Mouse (Mus musculus) ZHBTc4 (cell line): ENCODE measurements at regions not wholly inside any gene's neighbourhood (a gene's known extent, or its start where the extent isn't known, plus 50 kb on each side); places are given as distances from the start of the nearest gene placed in this dataset.

Source experiments
- DNase-seq: peaks from one replicate; pipeline ENCODE4 v3.0.0-alpha.2; 2011; ENCODE audit warnings: low read depth, low spot score

DNA sequence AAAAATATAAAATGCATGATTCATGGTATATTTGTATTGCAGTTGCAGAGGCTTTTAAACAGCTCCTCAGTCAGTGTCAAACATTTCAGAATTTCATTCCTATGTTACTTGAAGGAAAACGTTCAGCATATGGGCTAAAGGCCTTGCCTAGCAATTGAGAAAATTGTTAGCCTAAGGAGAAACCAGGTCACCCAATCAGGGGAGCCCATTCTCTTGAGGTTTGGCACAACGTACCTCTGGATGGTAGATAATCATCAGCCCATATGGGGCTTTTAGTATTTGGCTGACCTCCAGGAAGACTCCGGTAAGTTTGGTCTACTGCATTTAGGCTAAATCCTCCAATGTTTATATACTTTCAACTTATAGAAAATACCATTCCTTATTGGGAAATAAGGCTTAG, 168.7 kb upstream of the Pdcd1 start:
- no peak for DNase-seq

- DNase-seq = no peak
Measured at GRCm38 (mm10) chr1:94217407-94217806, 165.1 kb upstream of the Pdcd1 start.

DNA sequence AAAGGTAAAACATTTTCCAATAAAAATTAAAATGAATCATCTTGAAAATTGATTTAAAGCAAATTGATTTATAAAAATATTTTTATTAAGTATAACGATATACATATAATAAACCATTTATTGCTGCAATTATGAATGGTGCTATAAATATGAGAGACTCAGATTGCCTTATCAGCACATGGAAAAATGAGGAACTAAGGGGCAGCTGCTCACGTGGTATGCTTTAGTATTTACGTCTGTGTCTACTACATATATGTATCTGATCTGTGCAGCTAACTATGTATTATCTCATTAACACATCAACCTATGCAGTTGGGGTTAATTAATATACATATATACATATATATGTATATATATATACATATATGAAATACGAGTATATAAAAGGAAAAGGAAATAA, 156.6 kb upstream of the Pdcd1 start:
- DNase-seq = no peak

GRCm38 (mm10) chr1:94207859-94208258, 155.5 kb upstream of the Pdcd1 start:
- no peak for DNase-seq

DNA sequence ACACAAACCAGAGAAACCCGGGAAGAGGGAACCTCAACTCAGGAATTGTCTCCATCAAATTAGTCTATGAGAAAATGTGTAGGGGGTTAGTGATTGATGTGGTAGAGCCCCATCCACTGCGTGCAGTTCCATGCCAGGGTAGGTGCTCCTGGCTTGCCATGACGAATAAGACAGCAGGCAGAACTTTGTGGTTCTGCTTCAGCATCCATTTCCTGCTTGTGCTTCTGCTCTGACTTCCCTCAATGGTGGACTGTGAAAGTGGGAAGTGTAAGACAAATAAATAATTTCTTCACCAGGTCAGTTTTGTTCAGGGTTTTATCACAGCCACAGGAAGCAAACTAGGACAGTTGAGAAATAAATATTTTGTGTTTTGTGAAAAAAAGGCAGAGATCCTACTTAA, 150.9 kb upstream of the Pdcd1 start:
- DNase-seq = no peak

DNA sequence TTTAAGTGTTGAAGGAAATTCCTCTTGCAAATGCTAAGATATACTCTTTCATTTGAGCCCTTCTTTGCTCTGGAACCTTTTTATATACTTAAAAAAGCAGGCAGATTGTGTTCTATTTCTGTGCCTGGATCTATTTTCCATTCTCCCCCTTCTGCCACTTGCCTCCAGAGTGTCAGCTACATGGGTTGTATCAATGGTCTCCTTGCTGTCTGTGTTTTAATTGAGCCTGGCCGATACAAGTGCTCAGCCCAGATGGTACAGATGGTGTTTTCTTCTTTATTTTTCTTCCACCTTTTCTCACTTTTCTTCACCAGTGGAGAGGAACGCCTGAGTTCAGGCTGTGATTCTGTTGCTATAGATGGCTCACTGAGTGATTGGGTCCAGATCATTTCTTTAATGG, 131.5 kb upstream of the Pdcd1 start:
- DNase-seq = no peak

DNA sequence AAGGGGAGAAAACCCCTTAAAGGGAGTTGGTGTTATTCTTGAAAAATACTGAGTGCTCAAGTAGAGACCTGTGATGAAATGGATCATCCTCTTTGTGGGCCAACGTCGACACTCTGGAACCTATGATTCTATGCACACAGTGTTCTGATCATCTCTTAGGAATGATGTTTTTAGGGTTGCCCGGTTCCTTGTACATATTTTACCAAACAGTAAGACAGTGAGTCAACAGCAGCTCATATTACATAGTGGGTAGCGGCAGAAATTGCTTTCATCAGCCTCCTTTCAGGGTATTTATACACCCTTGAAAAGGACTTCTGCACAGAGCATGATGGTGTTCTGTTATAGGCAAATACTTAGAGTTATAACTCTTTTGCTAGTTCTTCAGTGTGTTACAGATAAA, 97.6 kb upstream of the Pdcd1 start:
- no peak for DNase-seq

DNA sequence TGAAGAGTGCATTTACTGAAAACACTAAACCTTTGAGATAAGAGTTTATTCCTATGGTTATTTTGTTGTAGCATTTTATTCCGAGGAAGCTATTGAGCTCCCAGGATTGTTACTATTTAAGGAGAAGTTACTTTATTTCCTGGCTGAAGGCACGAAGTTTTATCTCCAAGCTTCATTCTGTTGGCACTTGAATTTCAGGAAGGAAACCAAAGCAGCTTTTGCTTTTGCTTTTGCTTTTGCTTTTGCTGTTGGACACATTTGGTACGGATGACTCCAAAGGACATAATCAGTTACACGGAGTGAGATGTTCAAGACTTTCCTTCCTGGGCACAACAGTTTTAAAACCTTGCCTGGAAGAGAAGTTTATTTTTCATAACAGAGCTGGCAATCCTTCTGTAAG, 94.7 kb upstream of the Pdcd1 start:
- no peak for DNase-seq

- no peak for DNase-seq
Measured at GRCm38 (mm10) chr1:94140518-94140917, 88.2 kb upstream of the Pdcd1 start.

DNA sequence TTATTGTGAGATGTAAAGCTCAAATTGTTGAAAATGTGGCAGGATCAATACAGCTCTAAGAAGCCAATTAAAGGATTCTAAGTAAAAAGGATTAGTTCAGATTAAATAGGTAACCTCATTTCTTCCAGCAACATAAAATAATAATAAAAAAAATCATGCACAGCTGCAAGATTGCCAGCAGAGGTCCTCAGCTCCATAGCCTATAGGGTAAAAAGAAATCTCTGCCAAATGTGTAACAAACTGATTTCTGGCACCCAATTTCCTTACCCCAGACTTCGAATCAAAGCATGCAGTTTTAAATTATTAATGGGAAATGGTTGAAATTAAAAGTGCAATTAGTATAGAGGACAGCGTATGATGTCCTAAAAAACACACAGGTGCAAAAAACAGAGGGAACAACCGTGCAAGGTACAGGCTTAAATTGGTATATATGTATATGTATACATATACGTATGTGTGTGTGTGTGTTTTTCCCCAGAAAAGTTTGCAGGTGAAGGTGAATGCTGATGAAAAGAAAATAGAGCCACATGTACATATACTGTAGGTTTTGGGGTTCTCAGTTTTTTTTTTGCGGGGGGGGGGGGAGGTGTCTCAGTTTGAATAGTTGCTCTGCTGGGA, 87.2 kb upstream of the Pdcd1 start:
- DNase-seq = peak; percentile 26

GRCm38 (mm10) chr1:94136731-94137130, 84.4 kb upstream of the Pdcd1 start:
- DNase-seq = no peak
